Comparison of ENCODE assay signal across 18 mouse cellular contexts in genomic region chr14:79589401-79589800, GRCm38 (mm10). TPM values are rescaled to one million over a fixed set of nuclear protein-coding genes. Genes with fewer than 3 reads are reported as not detected.
DNase-seq lines count a peak whose midpoint lies in the region; ATAC-seq lines count a peak whose summit lies in the region.
"Had no signal": no experiment of that assay in that cellular context is flagged by ENCODE, and none has a peak within 500 bp of the region (broad histone marks: within the 10 kb centered on the region; RNA-seq: fewer than 3 reads in every experiment).

No protein-coding gene starts in this region.

- H3K4me1 ChIP-seq in forebrain, embryonic 10.5 days, result peaks cover 31% of the 10 kb centered on the region
- peaks cover 7% of the 10 kb centered on the region; the same call in 1 of the 2 replicates for H3K4me1 ChIP-seq in forebrain, embryonic 11.5 days (replicated peaks; ENCODE audit: control insufficient read depth, insufficient read depth, low read length)
- peaks cover 26% of the 10 kb centered on the region for H3K4me1 ChIP-seq in hindbrain, embryonic 13.5 days (replicated peaks)
- peaks cover 3% of the 10 kb centered on the region; the same call in 1 of the 2 replicates for H3K4me1 ChIP-seq in hindbrain, embryonic 11.5 days (replicated peaks; ENCODE audit: control insufficient read depth, insufficient read depth, low read length)
- peaks cover 16% of the 10 kb centered on the region for H3K4me1 ChIP-seq in midbrain, embryonic 14.5 days (ENCODE audit: control insufficient read depth, insufficient read depth, low read length)
- peaks cover 28% of the 10 kb centered on the region for H3K4me1 ChIP-seq in midbrain, embryonic 13.5 days (replicated peaks)
- peaks cover 19% of the 10 kb centered on the region for H3K4me1 ChIP-seq in midbrain, embryonic 16.5 days (ENCODE audit: control insufficient read depth, insufficient read depth, low read length)

- WGBS in forebrain, embryonic 10.5 days, result 91% methylated on average over 6 of the region's 6 CpGs
- 86% methylated on average over 6 of the region's 6 CpGs for WGBS in forebrain, embryonic 11.5 days
- WGBS in hindbrain, embryonic 13.5 days, result 87% methylated on average over 6 of the region's 6 CpGs
- 82% methylated on average over 6 of the region's 6 CpGs for WGBS in hindbrain, embryonic 11.5 days
- 95% methylated on average over 6 of the region's 6 CpGs for WGBS in midbrain, embryonic 14.5 days
- 96% methylated on average over 6 of the region's 6 CpGs for WGBS in midbrain, embryonic 13.5 days
- WGBS in midbrain, embryonic 16.5 days, result 91% methylated on average over 6 of the region's 6 CpGs

- H3K9ac ChIP-seq in forebrain, embryonic 11.5 days (ENCODE audit: low read length), result no peak overlapping the region
- no peak overlapping the region for H3K9ac ChIP-seq in hindbrain, embryonic 13.5 days
- no peak overlapping the region for H3K9ac ChIP-seq in hindbrain, embryonic 11.5 days (ENCODE audit: low read depth, low read length)
- no peak overlapping the region for H3K9ac ChIP-seq in midbrain, embryonic 14.5 days (replicated peaks; ENCODE audit: low read length)
- H3K9ac ChIP-seq in midbrain, embryonic 13.5 days (replicated peaks), result no peak overlapping the region
- no peak overlapping the region for H3K9ac ChIP-seq in midbrain, embryonic 16.5 days (ENCODE audit: low read depth, low read length)
- H3K9ac ChIP-seq: lung, embryonic 15.5 days had no signal

- DNase-seq in forebrain, embryonic 10.5 days (ENCODE audit: extremely low spot score, low spot score), result no peak
- no peak for DNase-seq in forebrain, embryonic 11.5 days (ENCODE audit: low spot score)
- DNase-seq in hindbrain, embryonic 11.5 days (ENCODE audit: low spot score), result no peak
- no peak for DNase-seq in midbrain, embryonic 14.5 days
- no peak for DNase-seq in spleen, adult 18-20 months
- DNase-seq: adrenal gland, postnatal 25 days; cerebellum, adult 9-11 months; gastrocnemius, postnatal 10 days; kidney, adult 11 months; kidney, postnatal 4 days; layer of hippocampus, postnatal 36 days; left cerebral cortex, postnatal 4 days; right cerebral cortex, postnatal 4 days had no signal

- H3K27ac ChIP-seq in forebrain, embryonic 10.5 days, result no peak overlapping the region
- H3K27ac ChIP-seq in forebrain, embryonic 11.5 days (ENCODE audit: low read depth, low read length), result no peak overlapping the region
- no peak overlapping the region for H3K27ac ChIP-seq in hindbrain, embryonic 13.5 days
- H3K27ac ChIP-seq in hindbrain, embryonic 11.5 days (ENCODE audit: low read depth, low read length), result no peak overlapping the region
- H3K27ac ChIP-seq in midbrain, embryonic 14.5 days (replicated peaks; ENCODE audit: low read depth, low read length), result no peak overlapping the region
- no peak overlapping the region for H3K27ac ChIP-seq in midbrain, embryonic 13.5 days
- H3K27ac ChIP-seq in midbrain, embryonic 16.5 days (ENCODE audit: low read length), result no peak overlapping the region
- H3K27ac ChIP-seq: lung, embryonic 15.5 days had no signal

- H3K9me3 ChIP-seq in forebrain, embryonic 10.5 days, result no peaks in the 10 kb centered on the region
- no peaks in the 10 kb centered on the region for H3K9me3 ChIP-seq in forebrain, embryonic 11.5 days (ENCODE audit: control insufficient read depth, low read length)
- no peaks in the 10 kb centered on the region for H3K9me3 ChIP-seq in hindbrain, embryonic 13.5 days
- no peaks in the 10 kb centered on the region for H3K9me3 ChIP-seq in hindbrain, embryonic 11.5 days (ENCODE audit: control insufficient read depth, low read length)
- no peaks in the 10 kb centered on the region for H3K9me3 ChIP-seq in midbrain, embryonic 14.5 days (ENCODE audit: control insufficient read depth, low read length)
- no peaks in the 10 kb centered on the region for H3K9me3 ChIP-seq in midbrain, embryonic 13.5 days
- no peaks in the 10 kb centered on the region for H3K9me3 ChIP-seq in midbrain, embryonic 16.5 days (replicated peaks; ENCODE audit: control insufficient read depth, low read length, poor library complexity, severe bottlenecking)
- H3K9me3 ChIP-seq: G1E; lung, embryonic 15.5 days had no signal

- ATAC-seq in forebrain, embryonic 11.5 days (replicated peaks; ENCODE audit: low FRiP score), result no peak
- no peak for ATAC-seq in hindbrain, embryonic 13.5 days (ENCODE audit: low FRiP score)
- no peak for ATAC-seq in hindbrain, embryonic 11.5 days (ENCODE audit: low FRiP score)
- no peak for ATAC-seq in midbrain, embryonic 14.5 days (ENCODE audit: low FRiP score, low TSS enrichment)
- no peak for ATAC-seq in midbrain, embryonic 13.5 days
- ATAC-seq in midbrain, embryonic 16.5 days, result no peak

- no peak overlapping the region for H3K4me2 ChIP-seq in forebrain, embryonic 11.5 days (ENCODE audit: low read depth, low read length, severe bottlenecking)
- H3K4me2 ChIP-seq in hindbrain, embryonic 13.5 days, result peak overlapping the region; percentile 84
- H3K4me2 ChIP-seq in hindbrain, embryonic 11.5 days (replicated peaks; ENCODE audit: low read depth, low read length), result no peak overlapping the region
- H3K4me2 ChIP-seq in midbrain, embryonic 14.5 days (ENCODE audit: low read length), result peak overlapping the region; percentile 64; the same call in 1 of the 2 replicates
- no peak overlapping the region; the same call in 1 of the 2 replicates for H3K4me2 ChIP-seq in midbrain, embryonic 13.5 days (replicated peaks)
- peak overlapping the region; percentile 83 for H3K4me2 ChIP-seq in midbrain, embryonic 16.5 days (ENCODE audit: low read length)

- H3K27me3 ChIP-seq in forebrain, embryonic 10.5 days (ENCODE audit: poor library complexity, severe bottlenecking), result no peaks in the 10 kb centered on the region
- H3K27me3 ChIP-seq in forebrain, embryonic 11.5 days (ENCODE audit: control insufficient read depth, insufficient read depth, low read length), result no peaks in the 10 kb centered on the region
- H3K27me3 ChIP-seq in hindbrain, embryonic 13.5 days, result no peaks in the 10 kb centered on the region
- H3K27me3 ChIP-seq in hindbrain, embryonic 11.5 days (ENCODE audit: control insufficient read depth, insufficient read depth, low read length), result no peaks in the 10 kb centered on the region
- no peaks in the 10 kb centered on the region for H3K27me3 ChIP-seq in midbrain, embryonic 14.5 days (ENCODE audit: control insufficient read depth, insufficient read depth, low read length)
- H3K27me3 ChIP-seq in midbrain, embryonic 13.5 days, result no peaks in the 10 kb centered on the region
- H3K27me3 ChIP-seq in midbrain, embryonic 16.5 days (ENCODE audit: control insufficient read depth, insufficient read depth, low read depth, low read length), result no peaks in the 10 kb centered on the region
- H3K27me3 ChIP-seq: lung, embryonic 15.5 days had no signal

- peaks cover 38% of the 10 kb centered on the region for H3K36me3 ChIP-seq in forebrain, embryonic 10.5 days (replicated peaks)
- no peaks in the 10 kb centered on the region for H3K36me3 ChIP-seq in forebrain, embryonic 11.5 days (ENCODE audit: control insufficient read depth, insufficient read depth, low read length)
- peaks cover 7% of the 10 kb centered on the region; the same call in 1 of the 2 replicates for H3K36me3 ChIP-seq in hindbrain, embryonic 13.5 days
- no peaks in the 10 kb centered on the region for H3K36me3 ChIP-seq in hindbrain, embryonic 11.5 days (ENCODE audit: control insufficient read depth, insufficient read depth, low read length)
- peaks cover under 1% of the 10 kb centered on the region; the same call in 1 of the 2 replicates for H3K36me3 ChIP-seq in midbrain, embryonic 14.5 days (ENCODE audit: control insufficient read depth, insufficient read depth, low read length)
- 0 out of 2 replicates have a peak, but pooled peaks cover 9% of the 10 kb centered on the region for H3K36me3 ChIP-seq in midbrain, embryonic 13.5 days
- H3K36me3 ChIP-seq in midbrain, embryonic 16.5 days (ENCODE audit: control insufficient read depth, insufficient read depth, low read length), result no peaks in the 10 kb centered on the region
- H3K36me3 ChIP-seq: lung, embryonic 15.5 days had no signal

- peak overlapping the region; percentile 76; the same call in 1 of the 2 replicates for H3K4me3 ChIP-seq in forebrain, embryonic 10.5 days
- H3K4me3 ChIP-seq in forebrain, embryonic 11.5 days (ENCODE audit: low read depth, low read length), result no peak overlapping the region
- no peak overlapping the region for H3K4me3 ChIP-seq in hindbrain, embryonic 13.5 days
- H3K4me3 ChIP-seq in hindbrain, embryonic 11.5 days (ENCODE audit: low read depth, low read length), result no peak overlapping the region
- H3K4me3 ChIP-seq in midbrain, embryonic 14.5 days (replicated peaks; ENCODE audit: low read depth, low read length), result no peak overlapping the region
- no peak overlapping the region for H3K4me3 ChIP-seq in midbrain, embryonic 13.5 days (replicated peaks)
- no peak overlapping the region for H3K4me3 ChIP-seq in midbrain, embryonic 16.5 days (ENCODE audit: low read depth, low read length)

RNA-seq across cellular contexts. Expression of gene Sugt1, which starts 1.9 kb away (rescaled TPM):
- 152 and 162 TPM in 2 replicates for polyA plus RNA-seq in forebrain, embryonic 10.5 days (2016; fragmentation: Nextera tagmentation; extraction: Ambion mirVana)
- polyA plus RNA-seq in forebrain, embryonic 11.5 days (2014; fragmentation: Nextera tagmentation; extraction: Ambion mirVana), result 149 and 150 TPM in 2 replicates
- polyA plus RNA-seq in hindbrain, embryonic 13.5 days (2015; fragmentation: Nextera tagmentation; extraction: Ambion mirVana), result 124 and 128 TPM in 2 replicates
- polyA plus RNA-seq in hindbrain, embryonic 11.5 days (2014; fragmentation: Nextera tagmentation; extraction: Ambion mirVana), result 165 and 166 TPM in 2 replicates
- polyA plus RNA-seq in midbrain, embryonic 14.5 days (2014; fragmentation: Nextera tagmentation; extraction: Ambion mirVana), result 120 and 128 TPM in 2 replicates
- polyA plus RNA-seq in midbrain, embryonic 13.5 days (2015; fragmentation: Nextera tagmentation; extraction: Ambion mirVana), result 130 and 135 TPM in 2 replicates
- 106 and 110 TPM in 2 replicates for polyA plus RNA-seq in midbrain, embryonic 16.5 days (2015; fragmentation: Nextera tagmentation; extraction: Ambion mirVana)

Comparison
In these comparisons a context has a peak if more than half of its experiments do, and no peak if none do; other contexts are left out.
1. H3K4me2 ChIP-seq: peak in hindbrain, embryonic 13.5 days (single experiment), midbrain, embryonic 14.5 days (single experiment) and midbrain, embryonic 16.5 days (single experiment); none in forebrain, embryonic 11.5 days (single experiment), hindbrain, embryonic 11.5 days (single experiment) and midbrain, embryonic 13.5 days (single experiment).